Mouse (Mus musculus): ENCODE results near the gene Oasl2. TPM values are rescaled to one million over a fixed set of nuclear protein-coding genes. Genes with fewer than 3 reads are reported as not detected.

Gene Oasl2
- total RNA-seq, 2 experiments from 2014 or later, result 0.64 to 1.4 TPM

GRCm38 (mm10) chr5:114953326-114953725, 56.6 kb downstream of the Oasl2 start:
- no peak for DNase-seq (ENCODE audit: low spot score in 2 of 2)

DNA sequence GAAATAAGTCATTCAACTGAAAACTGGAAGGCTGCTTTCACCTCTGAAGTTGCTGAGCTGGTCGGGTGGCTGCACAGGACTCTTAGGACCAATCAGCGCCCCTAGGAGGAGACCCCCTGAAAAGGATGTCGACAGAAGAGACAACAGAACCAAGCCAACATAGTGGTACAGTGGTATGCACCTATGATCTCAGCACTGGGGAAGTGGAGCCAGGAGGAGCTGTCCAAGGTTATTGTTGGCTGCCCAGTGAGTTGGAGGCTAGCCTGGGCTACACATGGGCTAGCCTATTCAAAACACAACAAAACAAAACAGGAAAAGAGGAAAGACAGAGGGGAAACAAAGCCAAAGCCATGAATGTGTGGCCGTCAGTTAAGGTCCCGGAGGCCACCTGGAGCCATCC, 61.3 kb downstream of the Oasl2 start:
- no peak for DNase-seq (ENCODE audit: low spot score in 2 of 2)

Small RNA genes lying within 50 kb of the gene (microRNA-seq; reads per million reads assigned to microRNA genes)
- 7.5 to 17.8 reads per million in 2 experiments for gene Mir6240

Other genes with a start within 250 kb of the Oasl2 start
- 1 to 10 TPM; 2.2 to 5.7 TPM for gene Trpv4, start 238.5 kb upstream of the Oasl2 start, total RNA-seq (2021)
- gene Gltp, start 206.0 kb upstream of the Oasl2 start, total RNA-seq (2021), result 10 to 100 TPM; 49.7 to 55.7 TPM
- gene Tchp, start 189.2 kb upstream of the Oasl2 start, total RNA-seq (2021), result 10 to 100 TPM; 12.1 to 13.1 TPM
- gene Ankrd13a, start 122.3 kb upstream of the Oasl2 start, total RNA-seq (2021), result 10 to 100 TPM; 41.7 to 42.3 TPM
- 10 to 100 TPM; 41.1 to 48.5 TPM for gene Git2, start 121.4 kb upstream of the Oasl2 start, total RNA-seq (2021)
- gene 1500011B03Rik, start 73.5 kb upstream of the Oasl2 start, total RNA-seq (2021), result 100 to 1,000 TPM; 148 to 161 TPM
- gene 4930519G04Rik, start 43.3 kb upstream of the Oasl2 start, total RNA-seq (2021), result not detected
- gene Gm9936, start 38.3 kb upstream of the Oasl2 start, total RNA-seq (2021), result under 1 TPM; 0.88 to 0.97 TPM
- gene Oasl1, start 26.3 kb downstream of the Oasl2 start, total RNA-seq (2021), result not detected
- 100 to 1,000 TPM; 187 to 201 TPM for gene 2210016L21Rik, start 45.2 kb downstream of the Oasl2 start, total RNA-seq (2021)
- not detected for gene Hnf1a, start 74.2 kb downstream of the Oasl2 start, total RNA-seq (2021)
- 10 to 100 TPM; 89.6 to 90.5 TPM for gene Sppl3, start 114.2 kb downstream of the Oasl2 start, total RNA-seq (2021)
- not detected for gene Gm10401, start 201.4 kb downstream of the Oasl2 start, total RNA-seq (2021)
- gene Acads, start 222.4 kb downstream of the Oasl2 start, total RNA-seq (2021), result 1 to 10 TPM; 8.5 to 9.9 TPM
- gene Unc119b, start 238.0 kb downstream of the Oasl2 start, total RNA-seq (2021), result 10 to 100 TPM; 31.1 to 32.2 TPM